Mouse (Mus musculus): Measurements from ENCODE around the gene Sh3bgrl2.

DNA sequence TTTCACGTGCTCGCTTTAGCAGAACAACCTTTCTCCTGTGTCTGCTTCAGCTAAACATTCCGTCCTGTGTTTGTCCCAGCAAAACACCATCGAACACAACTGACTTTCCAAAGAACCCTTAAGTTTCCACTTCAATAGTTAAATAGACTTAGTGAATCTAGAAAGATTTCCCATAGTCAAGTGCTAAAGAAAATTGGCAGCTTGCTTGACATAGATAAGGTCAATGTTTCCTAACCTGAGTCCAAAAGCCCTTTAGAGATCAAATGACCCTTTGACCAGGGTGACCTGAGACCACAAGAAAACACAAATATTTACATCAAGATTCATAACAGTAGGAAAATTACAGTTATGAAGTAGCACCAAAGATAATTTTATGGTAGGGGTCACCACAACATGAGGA is 11.2 kb upstream of the Sh3bgrl2 start:
- no peak for TF ChIP-seq CTCF (IDR thresholded peaks at IDR 0.05; ENCODE audit: extremely low read depth, insufficient read depth, low read length)
- no peak for TF ChIP-seq POLR2A (IDR thresholded peaks at IDR 0.05; ENCODE audit: extremely low read depth, insufficient read depth, low read length)
